Mouse (Mus musculus) cortical plate, adult 2 months (tissue): Measurements from ENCODE around the gene Limch1.

ENCODE experiments used
- CTCF ChIP-seq: fragments of 200-500 bp; IDR thresholded peaks from 2 replicates; pipeline ENCODE4 v1.5.1; 2011; ENCODE audit warnings: mild to moderate bottlenecking, control low read depth, low read length; ENCODE audit not compliant: insufficient read depth; ENCODE audit errors: extremely low read depth
- POLR2A ChIP-seq: fragments of 200-500 bp; IDR thresholded peaks from 2 replicates; pipeline ENCODE4 v1.6.1; 2011; ENCODE audit warnings: mild to moderate bottlenecking, low read length, control low read depth; ENCODE audit not compliant: insufficient read depth; ENCODE audit errors: extremely low read depth

GRCm38 (mm10) chr5:66913791-66914190 lies 168.2 kb downstream of the Limch1 start:
- TF ChIP-seq CTCF (no peak), POLR2A (no peak)
